Mouse (Mus musculus) intestine, postnatal 0 days (tissue): Measurements from ENCODE around the gene Uqcc3. TPM values are rescaled to one million over a fixed set of nuclear protein-coding genes. Genes with fewer than 3 reads are reported as not detected.

ENCODE experiments used
- ATAC-seq: fragments of 200-750 bp; cut with Nextera tagmentation; 2 replicates; pipeline ENCODE4 v1.8.0; 2017; ENCODE audit warnings: mild to moderate bottlenecking, moderate TSS enrichment, moderate library complexity
- H3K27ac ChIP-seq: fragments of 300-500 bp; sonication (generic); 2 replicates; pipeline ENCODE4 v1.5.1; 2014; ENCODE audit warnings: mild to moderate bottlenecking, low read depth, low read length, moderate library complexity
- H3K27me3 ChIP-seq: fragments of 300-500 bp; sonication (generic); replicated peaks from 2 replicates; pipeline ENCODE4 v1.6.1; 2014; ENCODE audit warnings: low read length, mixed read lengths; ENCODE audit not compliant: control insufficient read depth, insufficient read depth
- H3K36me3 ChIP-seq: fragments of 300-500 bp; sonication (generic); 2 replicates; pipeline ENCODE4 v1.6.1; 2014; ENCODE audit warnings: mild to moderate bottlenecking, moderate library complexity; ENCODE audit not compliant: control insufficient read depth, insufficient read depth
- H3K4me1 ChIP-seq: fragments of 300-500 bp; sonication (generic); replicated peaks from 2 replicates; pipeline ENCODE4 v1.6.1; 2014; ENCODE audit warnings: antibody characterized with exemption, low read length, mixed read lengths; ENCODE audit not compliant: control insufficient read depth, insufficient read depth
- H3K4me2 ChIP-seq: fragments of 300-500 bp; sonication (generic); replicated peaks from 2 replicates; pipeline ENCODE4 v1.6.1; 2014; ENCODE audit warnings: low read depth, mild to moderate bottlenecking, moderate library complexity
- H3K4me3 ChIP-seq: fragments of 300-500 bp; sonication (generic); 2 replicates; pipeline ENCODE4 v1.5.1; 2014; ENCODE audit warnings: low read depth, low read length
- H3K9ac ChIP-seq: fragments of 300-500 bp; sonication (generic); 2 replicates; pipeline ENCODE4 v1.6.1; 2014; ENCODE audit warnings: mild to moderate bottlenecking, low read depth, low read length
- H3K9me3 ChIP-seq: fragments of 300-500 bp; sonication (generic); 2 replicates; pipeline ENCODE4 v1.6.1; 2016; ENCODE audit warnings: mixed run types; ENCODE audit not compliant: control insufficient read depth
- CTCF ChIP-seq: sonication (generic); IDR thresholded peaks from 2 replicates; pipeline ENCODE4 v1.5.1; 2016; ENCODE audit warnings: low read depth, mild to moderate bottlenecking, control low read depth, antibody characterized with exemption, moderate library complexity
- WGBS: fragments of 180-500 bp; shearing (Covaris S2); extraction: QIAGEN DNeasy Blood & Tissue Kit; methylation state at CpG from one replicate; pipeline ENCODE4 v1.1.7; 2014; 5-methylcytosine and 5-hydroxymethylcytosine counted together
- polyA plus RNA-seq: library from polyadenylated mRNA; unstranded; fragments of >200 nt; fragmentation: Nextera tagmentation; extraction: Ambion mirVana; gene quantifications from 2 replicates; pipeline ENCODE4 v1.2.1, GENCODE M21; 2015

Gene Uqcc3
- polyA plus RNA-seq, 1 experiment from 2014 or later, result 65.4 TPM

DNA sequence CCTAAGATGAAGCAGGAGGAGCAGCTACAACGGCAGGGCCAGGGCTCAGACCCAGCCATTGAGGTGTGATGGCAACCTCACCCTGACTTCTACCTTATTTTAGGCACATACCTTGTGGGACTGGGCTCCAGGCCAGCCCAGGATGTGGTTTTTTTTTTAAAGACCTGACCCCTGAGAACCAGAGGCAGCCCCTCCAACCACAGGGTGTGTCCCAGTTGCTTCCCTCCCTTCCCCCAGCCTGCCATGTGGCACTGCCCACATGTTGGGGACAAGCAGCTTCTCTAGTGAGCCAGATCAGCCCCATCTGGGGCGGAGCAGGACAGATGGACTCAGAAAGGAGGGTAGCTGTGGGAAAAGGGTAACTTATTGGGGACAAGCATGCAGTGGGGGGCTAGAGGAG is 46.0 kb upstream of the Uqcc3 start:
- Histone ChIP-seq H3K4me1 (no peaks in the 10 kb centered on the region), H3K4me2 (no peak overlapping the region), H3K4me3 (no peak overlapping the region), H3K27me3 (no peaks in the 10 kb centered on the region), H3K27ac (no peak overlapping the region), H3K9me3 (no peaks in the 10 kb centered on the region), H3K9ac (no peak overlapping the region), H3K36me3 (peaks cover 36% of the 10 kb centered on the region; the same call in 1 of the 2 replicates)
- TF ChIP-seq CTCF, result no peak
- WGBS, result 85% methylated on average over 2 of the region's 2 CpGs
- no peak for ATAC-seq

DNA sequence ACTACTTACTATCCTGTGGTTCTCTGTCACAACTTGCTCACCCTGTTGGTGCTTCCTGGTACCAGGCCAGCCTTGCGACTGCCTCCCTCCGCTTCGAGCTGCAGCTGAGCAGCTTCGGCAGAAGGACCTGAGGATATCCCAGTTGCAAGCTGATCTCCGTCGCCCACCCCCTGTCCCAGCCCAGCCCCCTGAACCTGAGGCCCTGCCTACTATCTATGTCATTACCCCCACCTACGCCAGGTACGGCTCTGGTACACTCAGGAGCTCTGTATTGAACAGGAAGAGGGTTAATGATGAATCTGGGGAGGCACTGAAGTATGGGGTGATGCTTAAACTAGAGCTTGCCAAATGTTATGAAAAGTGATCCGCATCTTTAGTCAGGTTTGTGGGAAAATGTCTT is 41.0 kb upstream of the Uqcc3 start:
- ATAC-seq, result no peak
- Histone ChIP-seq H3K9ac (no peak overlapping the region), H3K36me3 (peaks cover 22% of the 10 kb centered on the region; the same call in 1 of the 2 replicates), H3K27me3 (no peaks in the 10 kb centered on the region), H3K9me3 (no peaks in the 10 kb centered on the region), H3K4me3 (peak overlapping the region; percentile 80; the same call in 1 of the 2 replicates), H3K4me2 (peak overlapping the region; percentile 83), H3K4me1 (0 out of 2 replicates have a peak, but pooled peaks cover 5% of the 10 kb centered on the region), H3K27ac (peak overlapping the region; percentile 92; the same call in 1 of the 2 replicates)
- no peak for TF ChIP-seq CTCF
- 68% methylated on average over 9 of the region's 9 CpGs for WGBS

DNA sequence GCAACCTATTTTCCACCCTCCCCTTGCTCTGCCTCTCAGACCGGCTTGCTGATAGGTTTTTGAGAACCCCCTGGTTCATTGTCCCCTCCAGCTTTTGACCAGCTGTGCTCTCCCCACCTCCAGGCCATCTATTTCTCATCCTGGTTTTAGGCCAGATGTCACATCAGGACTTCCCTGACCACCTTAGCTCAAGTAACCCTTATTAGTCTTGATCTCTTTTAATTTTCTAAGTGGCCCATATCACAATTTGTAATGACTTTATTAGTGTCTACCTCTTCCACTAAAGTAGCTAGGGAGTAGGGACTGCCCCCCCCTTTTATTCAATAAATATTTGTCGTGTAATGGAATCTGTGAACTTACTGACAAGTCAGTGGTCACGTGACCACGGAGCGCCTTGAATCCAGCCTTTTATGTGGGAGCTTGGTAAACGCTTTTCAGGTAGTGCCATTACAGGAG is 40.1 kb upstream of the Uqcc3 start:
- peak overlapping the region; percentile 68 for H3K9ac ChIP-seq
- 0 out of 2 replicates have a peak, but pooled peaks cover 5% of the 10 kb centered on the region for H3K4me1 ChIP-seq
- no peaks in the 10 kb centered on the region for H3K27me3 ChIP-seq
- no peak for TF ChIP-seq CTCF
- peak overlapping the region; percentile 80 for H3K4me3 ChIP-seq
- no peaks in the 10 kb centered on the region for H3K9me3 ChIP-seq
- H3K4me2 ChIP-seq, result peak overlapping the region; percentile 83
- peak; percentile 11; the same call in 1 of the 2 replicates for ATAC-seq
- peaks cover 27% of the 10 kb centered on the region for H3K36me3 ChIP-seq
- H3K27ac ChIP-seq, result peak overlapping the region; percentile 92
- WGBS, result 1% methylated on average over 6 of the region's 6 CpGs

DNA sequence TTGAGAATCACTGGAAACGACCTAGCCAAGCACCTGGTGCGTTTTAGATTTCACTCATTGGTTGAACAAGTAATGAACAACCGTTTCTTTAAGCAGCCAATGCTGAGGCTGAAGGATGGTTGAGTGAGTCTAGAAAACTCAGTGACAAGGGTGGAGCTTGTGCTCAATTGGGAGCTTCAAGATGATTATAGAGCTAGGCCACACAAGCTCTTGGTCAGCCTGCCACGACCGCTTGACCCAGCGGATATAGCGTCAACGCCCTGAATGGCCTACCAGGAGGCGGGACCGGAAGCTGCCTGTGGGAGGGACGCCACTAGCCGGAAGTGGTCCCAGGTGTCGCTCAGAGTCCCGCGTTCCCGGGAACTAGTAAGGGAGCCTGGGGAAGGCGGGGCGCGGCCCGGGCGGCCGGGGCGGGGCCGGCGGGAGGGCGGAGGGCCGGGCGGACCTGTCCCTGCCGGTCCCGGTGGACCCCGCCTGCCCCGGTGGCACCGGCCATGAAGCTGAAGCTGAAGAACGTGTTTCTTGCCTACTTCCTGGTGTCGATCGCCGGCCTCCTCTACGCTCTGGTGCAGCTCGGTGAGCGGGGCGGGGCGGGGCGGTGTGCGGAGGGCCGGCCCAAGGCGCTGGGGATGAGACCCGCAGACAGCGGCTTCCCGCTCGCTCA is 39.5 kb upstream of the Uqcc3 start, which contains the start of gene B3gat3:
Gene B3gat3, plus strand, starts transcription at position 302 of the 664 bp plus-strand sequence.
- Histone ChIP-seq H3K4me3 (peak within 1 kb of the TSS; percentile 80), H3K36me3 (peaks cover 27% of the 10 kb centered on the region), H3K27me3 (no peaks in the 10 kb centered on the region), H3K4me1 (0 out of 2 replicates have a peak, but pooled peaks cover 5% of the 10 kb centered on the region), H3K4me2 (peak within 1 kb of the TSS; percentile 83), H3K27ac (peak within 1 kb of the TSS; percentile 92), H3K9me3 (no peaks in the 10 kb centered on the region), H3K9ac (peak within 1 kb of the TSS; percentile 68)
- TF ChIP-seq CTCF, result no peak
- WGBS, result 3% methylated on average over 46 of the region's 50 CpGs
- peak; percentile 95 for ATAC-seq

DNA sequence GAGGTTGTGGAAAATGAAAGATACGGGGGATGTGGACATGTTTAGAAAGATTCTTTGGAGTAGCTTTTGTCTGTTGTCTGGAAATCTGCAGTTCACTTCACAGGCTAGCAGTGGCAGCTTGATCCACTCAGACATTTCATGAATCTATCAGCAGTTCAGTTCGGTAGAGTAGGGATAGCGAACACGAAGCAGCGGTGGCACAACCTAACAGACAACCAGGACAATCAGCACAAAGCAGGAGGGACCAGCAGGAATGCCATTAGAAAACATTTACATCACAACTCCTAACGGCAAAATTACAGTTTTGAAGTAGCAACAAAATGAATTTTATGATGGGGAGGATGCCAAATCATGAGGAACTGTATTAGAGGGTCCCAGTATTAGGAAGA is 39.0 kb upstream of the Uqcc3 start:
- Histone ChIP-seq H3K9ac (peak overlapping the region; percentile 68), H3K36me3 (peaks cover 31% of the 10 kb centered on the region), H3K27me3 (no peaks in the 10 kb centered on the region), H3K9me3 (no peaks in the 10 kb centered on the region), H3K4me3 (peak overlapping the region; percentile 80), H3K4me1 (0 out of 2 replicates have a peak, but pooled peaks cover 5% of the 10 kb centered on the region), H3K27ac (peak overlapping the region; percentile 92), H3K4me2 (peak overlapping the region; percentile 83)
- TF ChIP-seq CTCF, result no peak
- no peak for ATAC-seq
- 66% methylated on average over 6 of the region's 6 CpGs for WGBS

DNA sequence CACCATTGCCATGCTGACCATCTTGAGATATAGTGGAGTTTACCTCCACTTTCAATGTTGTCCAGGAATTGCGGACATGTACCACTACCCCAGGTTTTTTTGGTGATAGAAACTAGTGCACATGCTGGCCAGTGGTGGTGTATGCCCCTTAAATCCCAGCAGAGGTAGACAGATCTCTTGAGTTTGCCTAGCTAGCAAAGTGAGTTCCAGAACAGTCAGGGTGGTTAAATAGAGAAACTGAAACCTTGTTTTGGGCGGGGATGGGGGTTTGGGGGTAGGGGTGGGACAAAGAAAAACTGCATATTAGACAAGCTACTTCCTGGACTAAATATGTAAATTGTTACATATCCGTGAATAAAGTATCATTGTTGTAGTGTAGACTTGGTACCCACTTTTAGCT is 38.3 kb upstream of the Uqcc3 start:
- 84% methylated on average over 3 of the region's 3 CpGs for WGBS
- Histone ChIP-seq H3K4me3 (no peak overlapping the region), H3K4me1 (0 out of 2 replicates have a peak, but pooled peaks cover 5% of the 10 kb centered on the region), H3K9ac (no peak overlapping the region), H3K27me3 (no peaks in the 10 kb centered on the region), H3K9me3 (no peaks in the 10 kb centered on the region), H3K4me2 (no peak overlapping the region), H3K27ac (no peak overlapping the region), H3K36me3 (peaks cover 38% of the 10 kb centered on the region)
- no peak for TF ChIP-seq CTCF
- ATAC-seq, result no peak
